Mouse (Mus musculus) C2C12 (cell line): ENCODE measurements around the gene Nfkbie. TPM values are rescaled to one million over a fixed set of nuclear protein-coding genes. Genes with fewer than 3 reads are reported as not detected.
A peak's percentile ranks its signal among the peaks of the same experiment; 100 is the strongest.

Experiments used
- H3K27me3 ChIP-seq: one replicate; pipeline ENCODE4 v1.6.1; 2011; ENCODE audit not compliant: control insufficient read depth, insufficient read depth, insufficient read length
- H3K36me3 ChIP-seq: one replicate; pipeline ENCODE4 v1.6.1; 2011; ENCODE audit not compliant: control insufficient read depth, insufficient read depth
- H3K4me3 ChIP-seq: one replicate; pipeline ENCODE4 v1.5.1; 2011; ENCODE audit warnings: mild to moderate bottlenecking, control low read depth; ENCODE audit not compliant: poor library complexity, insufficient read depth, severe bottlenecking
- H3K79me2 ChIP-seq: one replicate; pipeline ENCODE4 v1.6.1; 2011; ENCODE audit not compliant: control insufficient read depth, insufficient read depth
- H3K79me3 ChIP-seq: one replicate; pipeline ENCODE4 v1.6.1; 2011; ENCODE audit warnings: low read depth, control low read depth
- H3ac ChIP-seq: one replicate; pipeline ENCODE3; 2011; ENCODE audit warnings: low read depth; ENCODE audit not compliant: control insufficient read depth, insufficient read length
- CEBPB ChIP-seq: IDR thresholded peaks from one replicate; pipeline ENCODE4 v1.6.1; 2011; ENCODE audit warnings: low read depth, mild to moderate bottlenecking, control low read depth, moderate library complexity
- CTCF ChIP-seq: IDR thresholded peaks from one replicate; pipeline ENCODE4 v1.5.1; 2011; ENCODE audit not compliant: control insufficient read depth, insufficient read depth, insufficient read length
- FOSL1 ChIP-seq: IDR thresholded peaks from one replicate; pipeline ENCODE4 v1.8.0; 2011; ENCODE audit warnings: mild to moderate bottlenecking, low read length; ENCODE audit not compliant: poor library complexity, insufficient read depth, severe bottlenecking
- MAX ChIP-seq: IDR thresholded peaks from one replicate; pipeline ENCODE4 v1.6.1; 2011; ENCODE audit warnings: mild to moderate bottlenecking, control low read depth
- MYOD1 ChIP-seq: IDR thresholded peaks from one replicate; pipeline ENCODE4 v1.6.1; 2011; ENCODE audit warnings: low read depth; ENCODE audit not compliant: control insufficient read depth, insufficient read length
- MYOG ChIP-seq: IDR thresholded peaks from one replicate; pipeline ENCODE4 v1.6.1; 2011; ENCODE audit not compliant: control insufficient read depth, insufficient read length; ENCODE audit errors: extremely low read depth
- USF1 ChIP-seq: IDR thresholded peaks from one replicate; pipeline ENCODE4 v1.6.1; 2011; ENCODE audit warnings: low read depth, mild to moderate bottlenecking, control low read depth, moderate library complexity
- polyA plus RNA-seq: library from polyadenylated mRNA; unstranded; fragments of >200 nt; fragmentation: generic; extraction: Trizol; gene quantifications from one replicate; pipeline ENCODE4 v1.2.1, GENCODE M21; 2012; ENCODE audit warnings: missing spikeins

Nfkbie gene
- polyA plus RNA-seq, 1 experiment: 5.3 TPM

- Histone ChIP-seq H3K36me3 (peaks cover 63% of the 10 kb centered on the region), H3K79me3 (peaks cover 51% of the 10 kb centered on the region), H3K79me2 (peaks cover 69% of the 10 kb centered on the region), H3K27me3 (no peaks in the 10 kb centered on the region), H3K4me3 (no peak overlapping the region), H3ac (no peak overlapping the region)
- no peak for TF ChIP-seq FOSL1
- TF ChIP-seq MYOG: no peak
- no peak for TF ChIP-seq MAX
- TF ChIP-seq CEBPB: no peak
- TF ChIP-seq CTCF: no peak
- no peak for TF ChIP-seq MYOD1
- no peak for TF ChIP-seq USF1
Observed at GRCm38 (mm10) chr17:45589844-45590243, 34.3 kb downstream of the Nfkbie start.

GRCm38 (mm10) chr17:45590410-45590809 lies 34.9 kb downstream of the Nfkbie start:
- no peak overlapping the region for H3ac ChIP-seq

GRCm38 (mm10) chr17:45591701-45592605 lies 36.5 kb downstream of the Nfkbie start:
- Histone ChIP-seq H3K27me3 (no peaks in the 10 kb centered on the region), H3K79me3 (peaks cover 55% of the 10 kb centered on the region), H3K36me3 (peaks cover 48% of the 10 kb centered on the region), H3ac (peak overlapping the region; percentile 39), H3K79me2 (peaks cover 75% of the 10 kb centered on the region), H3K4me3 (no peak overlapping the region)
- TF ChIP-seq FOSL1 (no peak), MAX (no peak), MYOG (no peak), CEBPB (no peak), USF1 (no peak), MYOD1 (no peak)

More at GRCm38 (mm10) chr17:45590410-45590809, 34.9 kb downstream of the Nfkbie start:
- H3K27me3 ChIP-seq: no peaks in the 10 kb centered on the region
- H3K79me3 ChIP-seq: peaks cover 55% of the 10 kb centered on the region
- peaks cover 75% of the 10 kb centered on the region for H3K79me2 ChIP-seq
- H3K36me3 ChIP-seq: peaks cover 63% of the 10 kb centered on the region
- no peak overlapping the region for H3K4me3 ChIP-seq
- TF ChIP-seq FOSL1 (no peak), CEBPB (no peak), USF1 (no peak), MYOD1 (no peak), MAX (no peak), CTCF (no peak), MYOG (no peak)

- H3K36me3 ChIP-seq: peaks cover 39% of the 10 kb centered on the region
- peaks cover 75% of the 10 kb centered on the region for H3K79me2 ChIP-seq
- no peaks in the 10 kb centered on the region for H3K27me3 ChIP-seq
- H3K4me3 ChIP-seq: no peak overlapping the region
- TF ChIP-seq CTCF (no peak), CEBPB (no peak), USF1 (no peak), FOSL1 (no peak), MYOD1 (no peak), MAX (no peak), MYOG (no peak)
- H3K79me3 ChIP-seq: peaks cover 55% of the 10 kb centered on the region
- H3ac ChIP-seq: peak overlapping the region; percentile 39
Observed at GRCm38 (mm10) chr17:45592606-45593431, 37.3 kb downstream of the Nfkbie start.

GRCm38 (mm10) chr17:45593479-45593878 lies 38.0 kb downstream of the Nfkbie start:
- TF ChIP-seq MYOD1: no peak
- TF ChIP-seq CTCF: no peak
- TF ChIP-seq MAX: no peak
- no peak for TF ChIP-seq CEBPB
- Histone ChIP-seq H3K4me3 (peak overlapping the region; percentile 69), H3K36me3 (peaks cover 32% of the 10 kb centered on the region), H3K79me3 (peaks cover 55% of the 10 kb centered on the region), H3K79me2 (peaks cover 69% of the 10 kb centered on the region), H3ac (peak overlapping the region; percentile 66), H3K27me3 (no peaks in the 10 kb centered on the region)
